Comparison of ENCODE assay signal across 8 mouse cellular contexts in the genomic region with DNA sequence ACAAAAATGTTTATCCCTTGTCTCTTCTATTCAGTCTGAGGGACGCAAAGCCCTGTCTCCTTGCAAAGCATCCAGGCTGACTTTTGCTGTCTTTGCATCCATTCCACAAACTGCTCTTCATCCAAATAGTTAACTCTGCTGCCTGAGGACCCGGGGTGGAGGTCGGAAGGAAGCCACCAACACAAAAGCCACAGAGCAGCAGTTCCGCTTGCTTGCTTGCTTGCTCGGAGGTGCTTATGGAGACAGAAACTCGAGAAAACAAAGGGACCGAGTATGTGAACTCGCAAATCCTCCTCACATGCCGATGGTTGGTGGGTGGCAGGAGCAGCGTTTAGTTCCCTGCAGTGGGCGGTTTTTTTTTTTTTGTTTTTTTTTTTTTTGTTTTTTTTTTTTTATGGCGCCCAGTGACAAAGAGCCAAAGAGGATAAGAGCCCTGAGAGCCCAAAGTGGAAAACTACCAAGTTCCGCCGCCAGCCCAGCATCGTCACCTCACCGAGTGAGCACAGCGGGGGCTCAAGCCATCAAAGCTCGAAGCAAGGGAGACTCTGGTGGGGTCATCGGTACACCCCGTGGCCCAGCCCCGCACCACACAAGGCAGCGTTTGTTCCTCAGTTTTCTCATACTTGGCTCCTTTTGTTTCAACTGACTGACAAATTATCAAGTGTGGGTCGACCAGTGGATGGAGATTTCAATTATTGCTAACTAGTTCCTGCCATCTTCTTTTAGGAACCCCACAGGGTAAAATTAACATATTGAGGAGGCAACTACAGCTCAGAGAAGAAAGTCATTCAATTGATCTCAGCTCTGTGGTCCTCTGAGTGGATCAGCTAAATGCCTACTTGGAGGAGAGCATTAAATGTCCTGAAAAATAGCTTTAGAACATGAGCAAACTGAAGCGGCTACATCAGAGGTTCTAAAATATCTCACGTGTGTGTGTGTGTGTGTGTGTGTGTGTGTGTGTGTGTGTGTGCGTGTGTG. TPM values are rescaled to one million over a fixed set of nuclear protein-coding genes. Genes with fewer than 3 reads are reported as not detected.
DNase-seq lines count a peak whose midpoint lies in the region; ATAC-seq and TF ChIP-seq lines count a peak whose summit lies in the region.

No protein-coding gene starts in this region.

- 7% methylated on average over 26 of the region's 26 CpGs for WGBS in heart, embryonic 13.5 days
- WGBS in kidney, embryonic 15.5 days, result 7% methylated on average over 26 of the region's 26 CpGs
- WGBS in liver, embryonic 14.5 days (ENCODE audit: insufficient replicate concordance), result 6% methylated on average over 26 of the region's 26 CpGs
- WGBS in thymus, adult 2 months, result 2% methylated on average over 26 of the region's 26 CpGs

- H3K9me3 ChIP-seq in heart, embryonic 13.5 days, result no peaks in the 10 kb centered on the region
- H3K9me3 ChIP-seq in kidney, embryonic 15.5 days (replicated peaks), result no peaks in the 10 kb centered on the region
- H3K9me3 ChIP-seq in liver, embryonic 14.5 days (ENCODE audit: control insufficient read depth, low read length), result no peaks in the 10 kb centered on the region

- peak overlapping the region; percentile 64 for H3K27ac ChIP-seq in heart, embryonic 13.5 days (replicated peaks)
- peak overlapping the region; percentile 77 for H3K27ac ChIP-seq in kidney, embryonic 15.5 days
- H3K27ac ChIP-seq in liver, embryonic 14.5 days, result no peak overlapping the region
- H3K27ac ChIP-seq in thymus, adult 2 months (ENCODE audit: control insufficient read depth, insufficient read depth, low read length), result peak overlapping the region; percentile 91

- peak; percentile 40; the same call in 1 of the 2 replicates for TF ChIP-seq POLR2A in thymus, adult 2 months (IDR thresholded peaks at IDR 0.05; ENCODE audit: control insufficient read depth, extremely low read depth, insufficient read depth, low read length, poor library complexity)

- no peak for TF ChIP-seq CTCF in liver, embryonic 14.5 days (IDR thresholded peaks at IDR 0.05; ENCODE audit: low read depth)
- TF ChIP-seq CTCF in thymus, adult 2 months (IDR thresholded peaks at IDR 0.05; ENCODE audit: borderline replicate concordance, control insufficient read depth, extremely low read depth, insufficient read depth, low read length, poor library complexity), result no peak

- no peak; the same call in 1 of the 2 replicates for ATAC-seq in heart, embryonic 13.5 days (ENCODE audit: extremely low read depth, insufficient number of reproducible peaks, low FRiP score, low TSS enrichment)
- peak; percentile 68; the same call in 1 of the 2 replicates for ATAC-seq in kidney, embryonic 15.5 days (replicated peaks; ENCODE audit: low FRiP score)
- ATAC-seq in liver, embryonic 14.5 days (ENCODE audit: insufficient read depth), result no peak

- H3K4me1 ChIP-seq in heart, embryonic 13.5 days, result peaks cover 34% of the 10 kb centered on the region
- H3K4me1 ChIP-seq in kidney, embryonic 15.5 days, result peaks cover 18% of the 10 kb centered on the region
- peaks cover 0 to 14% of the 10 kb centered on the region in 2 experiments; a peak in 2 of 4 replicates for H3K4me1 ChIP-seq in liver, embryonic 14.5 days (replicated peaks; ENCODE audit: control insufficient read depth in 2 of 2, insufficient read depth in 2 of 2, low read length in 1 of 2)
- peaks cover 15% of the 10 kb centered on the region for H3K4me1 ChIP-seq in thymus, adult 2 months (replicated peaks; ENCODE audit: control insufficient read depth, insufficient read depth, low read length)

- peak overlapping the region; percentile 81 for H3K9ac ChIP-seq in heart, embryonic 13.5 days
- H3K9ac ChIP-seq in kidney, embryonic 15.5 days, result peak overlapping the region; percentile 48
- H3K9ac ChIP-seq in liver, embryonic 14.5 days (replicated peaks), result no peak overlapping the region

- no peak for TF ChIP-seq EP300 in liver, embryonic 14.5 days (IDR thresholded peaks at IDR 0.05; ENCODE audit: low read depth)

- peak overlapping the region; percentile 75 for H3K4me2 ChIP-seq in heart, embryonic 13.5 days
- H3K4me2 ChIP-seq in kidney, embryonic 15.5 days, result peak overlapping the region; percentile 68
- peak overlapping the region; percentile 42 for H3K4me2 ChIP-seq in liver, embryonic 14.5 days (ENCODE audit: low read depth)

- DNase-seq in ovary, postnatal 10 days (ENCODE audit: low spot score), result peak; percentile 10
- DNase-seq in ovary, adult 18-20 months (ENCODE audit: low spot score), result no peak
- peak; percentile 73 for DNase-seq in embryo, embryonic 9.5 days (ENCODE audit: extremely low spot score)
- DNase-seq in liver, embryonic 14.5 days (ENCODE audit: low read depth in 3 of 3, low spot score in 3 of 3), result no peak
- peak; percentile 17 to 22 for DNase-seq in natural killer cell, adult 2 months (ENCODE audit: low spot score in 2 of 2)
- DNase-seq in thymus, adult 2 months, result peak; percentile 65

- H3K4me3 ChIP-seq in heart, embryonic 13.5 days, result peak overlapping the region; percentile 53
- peak overlapping the region; percentile 43 for H3K4me3 ChIP-seq in kidney, embryonic 15.5 days (replicated peaks)
- H3K4me3 ChIP-seq in liver, embryonic 14.5 days (ENCODE audit: insufficient read depth in 1 of 2, low read depth in 2 of 2, low read length in 2 of 2), result peak overlapping the region; percentile 5 to 29; a peak in 3 of 4 replicates
- H3K4me3 ChIP-seq in thymus, adult 2 months (ENCODE audit: control insufficient read depth, insufficient read depth, low read length), result peak overlapping the region; percentile 56

- no peaks in the 10 kb centered on the region for H3K36me3 ChIP-seq in heart, embryonic 13.5 days
- H3K36me3 ChIP-seq in kidney, embryonic 15.5 days, result no peaks in the 10 kb centered on the region
- H3K36me3 ChIP-seq in liver, embryonic 14.5 days (replicated peaks; ENCODE audit: control insufficient read depth, insufficient read depth, low read depth), result no peaks in the 10 kb centered on the region
- H3K36me3 ChIP-seq in thymus, adult 2 months (ENCODE audit: control insufficient read depth, insufficient read depth, low read length), result no peaks in the 10 kb centered on the region

- H3K27me3 ChIP-seq in heart, embryonic 13.5 days (replicated peaks), result no peaks in the 10 kb centered on the region
- no peaks in the 10 kb centered on the region for H3K27me3 ChIP-seq in kidney, embryonic 15.5 days
- H3K27me3 ChIP-seq in liver, embryonic 14.5 days (ENCODE audit: control insufficient read depth, insufficient read depth, low read length), result no peaks in the 10 kb centered on the region
- no peaks in the 10 kb centered on the region for H3K27me3 ChIP-seq in thymus, adult 2 months (ENCODE audit: control insufficient read depth, insufficient read depth, low read length)

RNA-seq across cellular contexts. Expression of a gene that starts 38.6 kb away (rescaled TPM):
- polyA plus RNA-seq in heart, embryonic 13.5 days (2015; fragmentation: Nextera tagmentation; extraction: Ambion mirVana), result 106 and 122 TPM in 2 replicates
- 151 and 166 TPM in 2 replicates for polyA plus RNA-seq in kidney, embryonic 15.5 days (2015; fragmentation: Nextera tagmentation; extraction: Ambion mirVana)
- polyA plus RNA-seq in liver, embryonic 14.5 days (2012; rRNA removed), result 9.9 and 15.2 TPM in 2 replicates
- 30.2 and 31.7 TPM in 2 replicates for polyA plus RNA-seq in liver, embryonic 14.5 days (2014; fragmentation: Nextera tagmentation; extraction: Ambion mirVana)
- 26.2 and 27.2 TPM in 2 replicates for polyA plus RNA-seq in thymus, adult 2 months (2012; rRNA removed)

RNA-seq across cellular contexts. Expression of a gene that starts 38.7 kb away (rescaled TPM):
- polyA plus RNA-seq in heart, embryonic 13.5 days (2015; fragmentation: Nextera tagmentation; extraction: Ambion mirVana), result 0.13 and 0.25 TPM in 2 replicates
- 0.29 TPM in 1 of 2 replicates, not detected in the other for polyA plus RNA-seq in kidney, embryonic 15.5 days (2015; fragmentation: Nextera tagmentation; extraction: Ambion mirVana)
- polyA plus RNA-seq in liver, embryonic 14.5 days (2012; rRNA removed), result not detected in 2 replicates
- polyA plus RNA-seq in liver, embryonic 14.5 days (2014; fragmentation: Nextera tagmentation; extraction: Ambion mirVana), result not detected in 2 replicates
- not detected in 2 replicates for polyA plus RNA-seq in thymus, adult 2 months (2012; rRNA removed)

RNA-seq across cellular contexts. Expression of a gene that starts 38.7 kb away (rescaled TPM):
- polyA plus RNA-seq in heart, embryonic 13.5 days (2015; fragmentation: Nextera tagmentation; extraction: Ambion mirVana), result 3.1 and 3.6 TPM in 2 replicates
- polyA plus RNA-seq in kidney, embryonic 15.5 days (2015; fragmentation: Nextera tagmentation; extraction: Ambion mirVana), result 9.5 and 10.5 TPM in 2 replicates
- polyA plus RNA-seq in liver, embryonic 14.5 days (2012; rRNA removed), result 0.37 and 0.44 TPM in 2 replicates
- 0.70 and 0.97 TPM in 2 replicates for polyA plus RNA-seq in liver, embryonic 14.5 days (2014; fragmentation: Nextera tagmentation; extraction: Ambion mirVana)
- 3.2 and 3.5 TPM in 2 replicates for polyA plus RNA-seq in thymus, adult 2 months (2012; rRNA removed)

Comparison
In these comparisons a context has a peak if more than half of its experiments do, and no peak if none do; other contexts are left out.
1. DNase-seq: peak in ovary, postnatal 10 days (single experiment), embryo, embryonic 9.5 days (single experiment), natural killer cell, adult 2 months (2 of 2) and thymus, adult 2 months (single experiment); none in ovary, adult 18-20 months (single experiment) and liver, embryonic 14.5 days (0 of 3).
2. Peak in every context shown above with its lines, with median percentiles within 50 percentile points of each other: H3K4me2 ChIP-seq and H3K4me3 ChIP-seq.